Mouse (Mus musculus) activated CD4-positive, CD25-positive, alpha-beta regulatory T cell, adult 9 weeks (primary cell): ENCODE data around the gene Bcl2l10. TPM values are rescaled to one million over a fixed set of nuclear protein-coding genes. Genes with fewer than 3 reads are reported as not detected.

Source experiments
- polyA plus RNA-seq: library from polyadenylated mRNA; unstranded; fragments of 100-300 nt; shearing (Covaris generic); gene quantifications from one replicate; pipeline ENCODE4 v1.2.1, GENCODE M21; 2017

The Bcl2l10 gene
- polyA plus RNA-seq, result not detected

DNA sequence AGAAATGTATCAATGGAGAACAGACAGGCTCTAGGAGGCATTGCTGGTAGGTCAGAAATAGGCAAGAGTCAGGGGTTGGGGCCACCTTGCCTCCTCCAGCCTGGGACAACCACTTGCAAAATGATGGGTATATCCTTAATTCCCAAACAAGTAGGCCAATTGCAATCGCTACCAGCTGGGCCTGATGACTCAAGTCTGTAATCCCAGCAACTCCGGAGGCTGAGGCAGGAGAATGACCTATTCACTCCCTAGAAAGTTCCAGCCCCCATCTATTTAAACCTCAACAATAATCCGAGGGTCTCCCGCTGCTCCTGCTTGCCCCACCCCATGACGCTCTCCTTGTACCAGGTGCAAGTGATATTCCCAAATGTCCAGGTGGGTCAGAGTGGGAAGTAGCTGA is at the start of gene Bcl2l10:
TSS of gene Bcl2l10 (plus strand) at position 301 of the 400 bp plus-strand sequence.

GRCm38 (mm10) chr9:75306126-75306898 is 41.2 kb upstream of the Bcl2l10 start, which contains the start of gene Gnb5:
TSS of gene Gnb5 (plus strand) at chr9:75306288.

Other genes with a start within 250 kb of the Bcl2l10 start
- gene Myo5c, start 115.7 kb upstream of the Bcl2l10 start, polyA plus RNA-seq, result 0.39 TPM
- gene Gnb5, start 41.5 kb upstream of the Bcl2l10 start, polyA plus RNA-seq, result 9.8 TPM
- 52.7 TPM for gene Mapk6, start 62.2 kb downstream of the Bcl2l10 start, polyA plus RNA-seq
- 31.5 TPM for gene Leo1, start 93.8 kb downstream of the Bcl2l10 start, polyA plus RNA-seq
- gene Tmod3, start 211.9 kb downstream of the Bcl2l10 start, polyA plus RNA-seq, result 177 TPM